Mouse (Mus musculus): ENCODE results near the gene 1520401A03Rik.

GRCm38 (mm10) chr17:23700079-23700478 lies 22.5 kb downstream of the 1520401A03Rik start:
- TF ChIP-seq GATA1 (IDR thresholded peaks at IDR 0.05; ENCODE audit: borderline replicate concordance, low read length): no peak
- no peak for TF ChIP-seq FLI1 (IDR thresholded peaks at IDR 0.05; ENCODE audit: low read length)

Data from megakaryocyte, embryonic 14.5 days (primary cell).